Mouse (Mus musculus) heart, adult 9 months (tissue): Measurements from ENCODE around the gene D130043K22Rik.

Experiments
- DNase-seq, 2 experiments: peaks; one replicate each; pipeline ENCODE4 v3.0.0; 2022; ENCODE audit warnings: low spot score in 2 of 2

Gene D130043K22Rik

GRCm38 (mm10) chr13:24844983-24845955 is at the start of gene D130043K22Rik:
Gene D130043K22Rik, plus strand, starts transcription at chr13:24845135.
- DNase-seq: no peak

GRCm38 (mm10) chr13:24798686-24799085 is 46.2 kb upstream of the D130043K22Rik start:
- DNase-seq: no peak

GRCm38 (mm10) chr13:24799378-24799777 is 45.6 kb upstream of the D130043K22Rik start:
- no peak for DNase-seq

- peak; percentile 57 to 71 for DNase-seq
Observed at GRCm38 (mm10) chr13:24799925-24800673, 44.8 kb upstream of the D130043K22Rik start.

GRCm38 (mm10) chr13:24800674-24801307 is 44.1 kb upstream of the D130043K22Rik start:
- DNase-seq: peak; percentile 96 to 97

GRCm38 (mm10) chr13:24801308-24801921 is 43.5 kb upstream of the D130043K22Rik start, which contains the start of gene BC005537:
Gene BC005537, plus strand, starts transcription at chr13:24801657.
- DNase-seq: peak; percentile 21 to 44

GRCm38 (mm10) chr13:24802131-24802691 is 42.7 kb upstream of the D130043K22Rik start:
- DNase-seq: peak; percentile 37 to 45

GRCm38 (mm10) chr13:24803196-24803595 is 41.7 kb upstream of the D130043K22Rik start:
- no peak for DNase-seq

GRCm38 (mm10) chr13:24806079-24806478 is 38.9 kb upstream of the D130043K22Rik start:
- DNase-seq: no peak

- no peak for DNase-seq
Observed at GRCm38 (mm10) chr13:24812521-24812920, 32.4 kb upstream of the D130043K22Rik start.

GRCm38 (mm10) chr13:24814616-24815015 is 30.3 kb upstream of the D130043K22Rik start:
- no peak for DNase-seq

GRCm38 (mm10) chr13:24816125-24817092 is 28.5 kb upstream of the D130043K22Rik start:
- DNase-seq: no peak

GRCm38 (mm10) chr13:24819931-24820330 is 25.0 kb upstream of the D130043K22Rik start:
- no peak for DNase-seq

- no peak for DNase-seq
Observed at GRCm38 (mm10) chr13:24822663-24823343, 22.1 kb upstream of the D130043K22Rik start.

- DNase-seq: peak in 1 of 2 experiments; percentile 38
Observed at GRCm38 (mm10) chr13:24824647-24825046, 20.3 kb upstream of the D130043K22Rik start.

- DNase-seq: no peak
Observed at GRCm38 (mm10) chr13:24825587-24825986, 19.3 kb upstream of the D130043K22Rik start.

GRCm38 (mm10) chr13:24826116-24826515 is 18.8 kb upstream of the D130043K22Rik start:
- no peak for DNase-seq

- DNase-seq: peak in 1 of 2 experiments; percentile 21
Observed at GRCm38 (mm10) chr13:24830756-24831352, 14.1 kb upstream of the D130043K22Rik start.
